Comparison of ENCODE assay signal across 27 mouse cellular contexts in the genomic region with DNA sequence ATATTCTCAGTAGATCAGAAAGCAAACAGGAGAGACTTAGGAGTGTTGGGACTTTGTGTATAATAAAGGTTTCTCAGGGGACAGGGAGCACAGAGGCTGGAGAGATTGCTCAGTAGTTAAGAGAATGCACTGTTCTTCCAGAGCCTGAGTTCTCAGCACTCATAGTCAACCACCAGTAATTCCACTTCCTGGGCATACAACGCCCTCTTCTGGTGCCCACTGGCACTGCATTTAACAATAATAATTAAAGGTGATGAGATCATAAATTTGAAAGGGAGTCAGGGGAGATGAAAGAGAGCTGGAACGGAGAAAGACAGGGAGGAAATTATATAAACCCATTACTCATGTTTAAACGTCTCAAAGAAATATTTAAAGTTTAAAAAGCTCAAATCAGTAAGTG. TPM values are rescaled to one million over a fixed set of nuclear protein-coding genes. Genes with fewer than 3 reads are reported as not detected.
DNase-seq lines count a peak whose midpoint lies in the region; ATAC-seq and TF ChIP-seq lines count a peak whose summit lies in the region.
"Had no signal": no experiment of that assay in that cellular context is flagged by ENCODE, and none has a peak within 500 bp of the region (broad histone marks: within the 10 kb centered on the region; RNA-seq: fewer than 3 reads in every experiment).

No protein-coding gene starts in this region.

- no peak for DNase-seq in hindbrain, postnatal 0 days (ENCODE audit: low spot score)
- DNase-seq in layer of hippocampus, adult 2 months (ENCODE audit: low spot score in 2 of 2), result no peak
- DNase-seq in layer of hippocampus, postnatal 36 days, result no peak
- no peak for DNase-seq in midbrain, postnatal 0 days (ENCODE audit: low spot score)
- no peak for DNase-seq in midbrain, embryonic 10.5 days (ENCODE audit: low spot score)
- peak; percentile 29 for DNase-seq in ZHBTc4 (ENCODE audit: low read depth, low spot score)
- DNase-seq in urinary bladder, adult 2 months (ENCODE audit: low spot score), result no peak
- DNase-seq: adrenal gland, postnatal 25 days; B cell, adult 2 months; cerebellum, adult 8-10 months; cerebellum, postnatal 36 days; embryo, embryonic 11 days; midbrain, embryonic 14.5 days; retina, postnatal 1 day; right cerebral cortex, postnatal 25 days; spleen, adult 18-20 months; thymus, adult 2 months had no signal

- H3K4me1 ChIP-seq in hindbrain, postnatal 0 days (ENCODE audit: insufficient read depth, low read length), result no peaks in the 10 kb centered on the region
- H3K4me1 ChIP-seq in hindbrain, embryonic 13.5 days (replicated peaks), result no peaks in the 10 kb centered on the region
- no peaks in the 10 kb centered on the region for H3K4me1 ChIP-seq in midbrain, postnatal 0 days (ENCODE audit: insufficient read depth, low read length)
- 0 out of 2 replicates have a peak, but pooled peaks cover 8% of the 10 kb centered on the region for H3K4me1 ChIP-seq in midbrain, embryonic 10.5 days
- H3K4me1 ChIP-seq: forebrain, embryonic 12.5 days; megakaryocyte, embryonic 14.5 days; neural tube, embryonic 13.5 days had no signal

- no peaks in the 10 kb centered on the region for H3K27me3 ChIP-seq in hindbrain, postnatal 0 days (ENCODE audit: insufficient read depth, low read length)
- H3K27me3 ChIP-seq in hindbrain, embryonic 13.5 days, result no peaks in the 10 kb centered on the region
- no peaks in the 10 kb centered on the region for H3K27me3 ChIP-seq in midbrain, postnatal 0 days (ENCODE audit: insufficient read depth, low read length)
- H3K27me3 ChIP-seq in midbrain, embryonic 10.5 days (ENCODE audit: low read depth, poor library complexity, severe bottlenecking), result no peaks in the 10 kb centered on the region
- H3K27me3 ChIP-seq: CH12.LX; embryonic facial prominence, embryonic 13.5 days; forebrain, embryonic 12.5 days; hindbrain, embryonic 12.5 days; megakaryocyte, embryonic 14.5 days; neural tube, embryonic 13.5 days had no signal

- peak; percentile 26; the same call in 1 of the 2 replicates for TF ChIP-seq CTCF in hindbrain, postnatal 0 days (IDR thresholded peaks at IDR 0.05; ENCODE audit: low read depth)
- peak; percentile 54 for TF ChIP-seq CTCF in layer of hippocampus, adult 2 months (conservative IDR thresholded peaks at IDR 0.05)
- TF ChIP-seq CTCF in midbrain, postnatal 0 days (IDR thresholded peaks at IDR 0.05), result peak; percentile 41

- 58% methylated on average over 3 of the region's 3 CpGs for WGBS in hindbrain, postnatal 0 days
- WGBS in hindbrain, embryonic 13.5 days, result 64% methylated on average over 3 of the region's 3 CpGs
- 67% methylated on average over 3 of the region's 3 CpGs for WGBS in midbrain, postnatal 0 days
- 64% methylated on average over 3 of the region's 3 CpGs for whole genome bisulfite sequencing in midbrain, embryonic 10.5 days

- H3K4me2 ChIP-seq in hindbrain, postnatal 0 days (ENCODE audit: low read depth, low read length), result no peak overlapping the region
- H3K4me2 ChIP-seq in hindbrain, embryonic 13.5 days, result no peak overlapping the region
- no peak overlapping the region for H3K4me2 ChIP-seq in midbrain, postnatal 0 days (ENCODE audit: low read depth, low read length, poor library complexity, severe bottlenecking)
- H3K4me2 ChIP-seq: embryonic facial prominence, embryonic 13.5 days; forebrain, embryonic 12.5 days; hindbrain, embryonic 12.5 days; neural tube, embryonic 13.5 days had no signal

- no peaks in the 10 kb centered on the region for H3K9me3 ChIP-seq in hindbrain, postnatal 0 days (ENCODE audit: low read length)
- no peaks in the 10 kb centered on the region for H3K9me3 ChIP-seq in hindbrain, embryonic 13.5 days
- H3K9me3 ChIP-seq in midbrain, postnatal 0 days (ENCODE audit: low read length), result no peaks in the 10 kb centered on the region
- no peaks in the 10 kb centered on the region for H3K9me3 ChIP-seq in midbrain, embryonic 10.5 days (replicated peaks)
- H3K9me3 ChIP-seq: embryonic facial prominence, embryonic 13.5 days; forebrain, embryonic 12.5 days; hindbrain, embryonic 12.5 days; neural tube, embryonic 13.5 days had no signal

- no peaks in the 10 kb centered on the region for H3K36me3 ChIP-seq in hindbrain, postnatal 0 days (ENCODE audit: insufficient read depth, low read length)
- no peaks in the 10 kb centered on the region for H3K36me3 ChIP-seq in hindbrain, embryonic 13.5 days
- H3K36me3 ChIP-seq in midbrain, postnatal 0 days (ENCODE audit: insufficient read depth, low read length), result no peaks in the 10 kb centered on the region
- no peaks in the 10 kb centered on the region for H3K36me3 ChIP-seq in midbrain, embryonic 10.5 days
- H3K36me3 ChIP-seq: embryonic facial prominence, embryonic 13.5 days; forebrain, embryonic 12.5 days; hindbrain, embryonic 12.5 days; neural tube, embryonic 13.5 days had no signal

- H3K27ac ChIP-seq in hindbrain, postnatal 0 days, result no peak overlapping the region
- no peak overlapping the region for H3K27ac ChIP-seq in hindbrain, embryonic 13.5 days
- no peak overlapping the region for H3K27ac ChIP-seq in layer of hippocampus, adult 2 months
- H3K27ac ChIP-seq in midbrain, postnatal 0 days (ENCODE audit: low read depth, low read length), result no peak overlapping the region
- H3K27ac ChIP-seq in midbrain, embryonic 10.5 days (replicated peaks), result no peak overlapping the region
- H3K27ac ChIP-seq: embryonic facial prominence, embryonic 13.5 days; forebrain, embryonic 12.5 days; hindbrain, embryonic 12.5 days; neural tube, embryonic 13.5 days had no signal

- ATAC-seq in hindbrain, postnatal 0 days, result no peak
- ATAC-seq in hindbrain, embryonic 13.5 days (ENCODE audit: low FRiP score), result no peak
- no peak for ATAC-seq in midbrain, postnatal 0 days (ENCODE audit: low FRiP score)
- ATAC-seq: inflammation-experienced regulatory T-cells, adult 6 months had no signal

- H3K9ac ChIP-seq in hindbrain, postnatal 0 days (replicated peaks; ENCODE audit: low read length), result no peak overlapping the region
- H3K9ac ChIP-seq in hindbrain, embryonic 13.5 days, result no peak overlapping the region
- H3K9ac ChIP-seq in midbrain, postnatal 0 days (replicated peaks; ENCODE audit: low read length, poor library complexity, severe bottlenecking), result no peak overlapping the region
- H3K9ac ChIP-seq: embryonic facial prominence, embryonic 13.5 days; forebrain, embryonic 12.5 days; hindbrain, embryonic 12.5 days; neural tube, embryonic 13.5 days had no signal

- H3K4me3 ChIP-seq in hindbrain, postnatal 0 days (ENCODE audit: low read length), result no peak overlapping the region
- H3K4me3 ChIP-seq in hindbrain, embryonic 13.5 days, result no peak overlapping the region
- H3K4me3 ChIP-seq in layer of hippocampus, adult 2 months, result no peak overlapping the region
- no peak overlapping the region for H3K4me3 ChIP-seq in midbrain, postnatal 0 days (ENCODE audit: low read depth, low read length)
- no peak overlapping the region for H3K4me3 ChIP-seq in midbrain, embryonic 10.5 days
- H3K4me3 ChIP-seq: embryonic facial prominence, embryonic 13.5 days; erythroblast, embryonic 14.5 days; forebrain, embryonic 12.5 days; hindbrain, embryonic 12.5 days; megakaryocyte, embryonic 14.5 days; neural tube, embryonic 13.5 days had no signal

RNA-seq across cellular contexts. Expression of a gene that starts 35.5 kb away (rescaled TPM):
- 2.9 and 5.1 TPM in 2 replicates for total RNA-seq in hindbrain, postnatal 0 days (2014; rRNA removed)
- polyA plus RNA-seq in hindbrain, postnatal 0 days (2015; fragmentation: Nextera tagmentation; extraction: Ambion mirVana), result 5.2 and 6.5 TPM in 2 replicates
- polyA plus RNA-seq in hindbrain, embryonic 13.5 days (2015; fragmentation: Nextera tagmentation; extraction: Ambion mirVana), result 5.9 TPM in 2 replicates
- total RNA-seq in layer of hippocampus, adult 2 months (2021), result 1 to 10 TPM; 4.4 to 5.2 TPM
- total RNA-seq in layer of hippocampus, postnatal 36 days (2021), result 1 to 10 TPM; 3.2 to 4.2 TPM
- 4.9 and 6.1 TPM in 2 replicates for total RNA-seq in midbrain, postnatal 0 days (2014; rRNA removed)
- 5.6 and 6.5 TPM in 2 replicates for polyA plus RNA-seq in midbrain, postnatal 0 days (2015; fragmentation: Nextera tagmentation; extraction: Ambion mirVana)
- 4.1 and 5.9 TPM in 2 replicates for polyA plus RNA-seq in midbrain, embryonic 10.5 days (2016; fragmentation: Nextera tagmentation; extraction: Ambion mirVana)
- 28.5 and 41.3 TPM in 2 replicates for polyA plus RNA-seq in urinary bladder, adult 2 months (2012; rRNA removed)
- total RNA-seq: CH12.LX; granulocyte monocyte progenitor cell, adult 5-6 weeks had no signal
- polyA plus RNA-seq: erythroblast, embryonic 14.5 days had no signal
